Mouse (Mus musculus) neural tube, embryonic 15.5 days (tissue): ENCODE data around the gene Oas3. TPM values are rescaled to one million over a fixed set of nuclear protein-coding genes. Genes with fewer than 3 reads are reported as not detected.

ENCODE experiments used
- ATAC-seq: fragments of 200-750 bp; cut with Nextera tagmentation; 2 replicates; pipeline ENCODE4 v1.8.0; 2017; ENCODE audit warnings: mild to moderate bottlenecking, moderate TSS enrichment, moderate library complexity; ENCODE audit not compliant: low FRiP score
- H3K27ac ChIP-seq: fragments of 300-500 bp; sonication (generic); replicated peaks from 2 replicates; pipeline ENCODE4 v1.5.1; 2015; ENCODE audit warnings: mild to moderate bottlenecking, inconsistent platforms
- H3K27me3 ChIP-seq: fragments of 300-500 bp; sonication (generic); replicated peaks from 2 replicates; pipeline ENCODE4 v1.6.1; 2015; ENCODE audit warnings: inconsistent platforms
- H3K36me3 ChIP-seq: fragments of 300-500 bp; sonication (generic); 2 replicates; pipeline ENCODE4 v1.6.1; 2015; ENCODE audit warnings: inconsistent platforms
- H3K4me1 ChIP-seq: fragments of 300-500 bp; sonication (generic); 2 replicates; pipeline ENCODE4 v1.6.1; 2015; ENCODE audit warnings: inconsistent platforms
- H3K4me2 ChIP-seq: fragments of 300-500 bp; sonication (generic); 2 replicates; pipeline ENCODE4 v1.6.1; 2015; ENCODE audit warnings: inconsistent platforms, mild to moderate bottlenecking, moderate library complexity
- H3K4me3 ChIP-seq: fragments of 300-500 bp; sonication (generic); replicated peaks from 2 replicates; pipeline ENCODE4 v1.5.1; 2015; ENCODE audit warnings: mild to moderate bottlenecking, inconsistent platforms
- H3K9ac ChIP-seq: fragments of 300-500 bp; sonication (generic); replicated peaks from 2 replicates; pipeline ENCODE4 v1.6.1; 2015; ENCODE audit warnings: mild to moderate bottlenecking, inconsistent platforms
- H3K9me3 ChIP-seq: fragments of 300-500 bp; sonication (generic); replicated peaks from 2 replicates; pipeline ENCODE4 v1.6.1; 2016; ENCODE audit warnings: inconsistent platforms
- WGBS: fragments of 180-500 bp; shearing (Covaris S2); methylation state at CpG from one replicate; pipeline ENCODE4 v1.1.7; 2015; ENCODE audit warnings: mixed read lengths; 5-methylcytosine and 5-hydroxymethylcytosine counted together
- polyA plus RNA-seq: library from polyadenylated mRNA; unstranded; fragments of >200 nt; fragmentation: Nextera tagmentation; extraction: Ambion mirVana; gene quantifications from 2 replicates; pipeline ENCODE4 v1.2.1, GENCODE M21; 2015

Oas3 gene
- polyA plus RNA-seq, 1 experiment from 2014 or later: 0.60 TPM

DNA sequence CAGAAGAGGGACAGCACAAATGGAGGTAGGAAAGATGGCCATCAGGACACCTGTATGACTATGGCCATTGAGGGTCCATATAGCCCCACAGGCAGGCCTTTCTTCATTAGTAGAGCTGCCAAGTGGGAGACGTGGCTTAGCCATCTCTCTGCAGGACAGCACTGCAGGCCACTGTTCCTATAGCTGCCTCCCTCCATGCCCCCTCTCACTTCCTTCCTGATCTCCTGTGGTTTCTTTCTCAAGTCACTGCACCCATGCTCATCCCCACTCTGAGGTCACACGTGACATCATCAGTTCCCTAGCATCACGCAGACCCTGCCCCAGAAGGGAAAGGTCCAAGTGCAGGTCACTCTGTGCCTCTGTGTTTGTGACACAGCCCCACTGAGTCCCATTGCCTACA lies 9.6 kb upstream of the Oas3 start:
- no peaks in the 10 kb centered on the region for H3K9me3 ChIP-seq
- H3K9ac ChIP-seq: no peak overlapping the region
- H3K27me3 ChIP-seq: no peaks in the 10 kb centered on the region
- no peak for ATAC-seq
- H3K4me3 ChIP-seq: no peak overlapping the region
- no peaks in the 10 kb centered on the region for H3K36me3 ChIP-seq
- H3K4me2 ChIP-seq: no peak overlapping the region
- H3K4me1 ChIP-seq: no peaks in the 10 kb centered on the region
- WGBS: 73% methylated on average over 3 of the region's 3 CpGs
- H3K27ac ChIP-seq: no peak overlapping the region

GRCm38 (mm10) chr5:120782446-120782845 lies 5.0 kb upstream of the Oas3 start:
- H3K4me2 ChIP-seq: no peak overlapping the region
- H3K9me3 ChIP-seq: no peaks in the 10 kb centered on the region
- H3K36me3 ChIP-seq: no peaks in the 10 kb centered on the region
- H3K9ac ChIP-seq: no peak overlapping the region
- no peak overlapping the region for H3K4me3 ChIP-seq
- H3K27me3 ChIP-seq: no peaks in the 10 kb centered on the region
- no peak overlapping the region for H3K27ac ChIP-seq
- no peak for ATAC-seq
- 75% methylated on average over 2 of the region's 2 CpGs for WGBS
- no peaks in the 10 kb centered on the region for H3K4me1 ChIP-seq

DNA sequence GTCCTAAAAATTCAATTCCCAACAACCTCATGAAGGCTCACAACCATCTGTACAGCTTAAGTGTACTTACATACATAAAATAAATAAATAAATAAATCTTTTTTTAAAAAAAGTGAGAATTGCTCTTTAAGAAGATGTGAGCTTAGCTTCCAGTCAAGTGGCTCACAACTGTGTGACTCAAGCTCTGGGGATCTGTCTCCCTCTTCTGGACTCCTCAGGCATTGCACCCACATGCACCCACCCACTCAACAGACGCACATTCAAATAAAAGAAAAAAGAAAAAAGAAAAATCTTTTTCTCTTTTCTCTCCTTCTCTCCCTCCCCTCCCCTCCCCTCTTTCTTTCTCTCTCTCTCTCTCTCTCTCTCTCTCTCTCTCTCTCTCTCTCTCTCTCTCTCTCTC lies 4.2 kb upstream of the Oas3 start:
- Histone ChIP-seq H3K4me2 (no peak overlapping the region), H3K36me3 (no peaks in the 10 kb centered on the region), H3K4me3 (no peak overlapping the region), H3K4me1 (no peaks in the 10 kb centered on the region), H3K27me3 (no peaks in the 10 kb centered on the region), H3K27ac (no peak overlapping the region), H3K9ac (no peak overlapping the region), H3K9me3 (no peaks in the 10 kb centered on the region)
- ATAC-seq: no peak
- WGBS: 100% methylated on average over 1 of the region's 1 CpGs

- WGBS: 62% methylated on average over 3 of the region's 3 CpGs
- ATAC-seq: no peak
- no peaks in the 10 kb centered on the region for H3K36me3 ChIP-seq
These were observed 2.5 kb upstream of the Oas3 start for GRCm38 (mm10) chr5:120779922-120780321.

DNA sequence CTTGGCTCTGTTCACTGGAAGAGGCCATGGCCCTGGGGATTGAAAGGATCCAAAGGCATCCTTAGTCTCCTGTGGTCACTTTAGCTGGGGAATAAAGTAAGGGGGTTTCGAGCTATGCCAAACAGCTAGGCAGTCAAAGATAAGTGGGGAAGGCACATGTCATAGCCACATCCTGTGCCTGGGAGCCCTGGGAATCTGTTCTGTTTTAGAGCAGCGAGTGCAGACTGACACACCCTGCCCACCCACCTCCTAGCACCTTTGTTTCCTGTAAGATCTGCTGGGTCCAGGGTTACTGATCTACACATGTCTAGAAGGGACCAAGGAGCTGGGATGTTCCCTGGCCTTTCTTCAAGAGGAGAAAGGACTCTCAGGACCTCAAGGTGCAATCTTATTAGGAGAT lies 1.5 kb upstream of the Oas3 start:
- H3K27ac ChIP-seq: no peak overlapping the region
- ATAC-seq: no peak
- no peak overlapping the region for H3K4me2 ChIP-seq
- 94% methylated on average over 2 of the region's 2 CpGs for WGBS
- no peaks in the 10 kb centered on the region for H3K27me3 ChIP-seq
- H3K9me3 ChIP-seq: no peaks in the 10 kb centered on the region
- no peaks in the 10 kb centered on the region for H3K4me1 ChIP-seq
- H3K9ac ChIP-seq: no peak overlapping the region
- no peaks in the 10 kb centered on the region for H3K36me3 ChIP-seq
- no peak overlapping the region for H3K4me3 ChIP-seq

More at GRCm38 (mm10) chr5:120779922-120780321, 2.5 kb upstream of the Oas3 start:
- Histone ChIP-seq H3K4me1 (no peaks in the 10 kb centered on the region), H3K9ac (no peak overlapping the region), H3K4me2 (no peak overlapping the region), H3K27me3 (no peaks in the 10 kb centered on the region), H3K9me3 (no peaks in the 10 kb centered on the region), H3K4me3 (no peak overlapping the region), H3K27ac (no peak overlapping the region)

DNA sequence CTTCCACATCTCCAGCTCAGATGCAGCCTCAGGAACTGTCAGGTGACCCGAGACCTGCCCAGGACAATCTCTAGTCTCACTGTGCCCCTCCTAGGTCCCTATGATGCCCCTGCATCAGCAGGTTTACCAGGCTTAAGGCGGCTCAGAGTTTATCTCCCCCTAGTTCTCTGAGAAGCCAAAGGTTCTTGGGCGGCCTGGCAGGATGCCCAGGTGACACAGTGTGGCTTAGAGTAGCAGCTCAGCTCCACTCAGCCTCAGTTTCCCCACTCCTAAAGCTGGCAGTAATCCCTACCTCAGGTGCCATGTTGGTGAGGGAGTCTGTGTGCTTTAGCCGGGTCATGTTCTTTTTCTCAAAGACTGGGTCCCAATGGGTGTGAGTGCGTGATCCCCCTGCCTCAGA lies 660 bp downstream of the Oas3 start:
- H3K4me2 ChIP-seq: no peak overlapping the region
- no peaks in the 10 kb centered on the region for H3K9me3 ChIP-seq
- no peaks in the 10 kb centered on the region for H3K36me3 ChIP-seq
- no peak overlapping the region for H3K4me3 ChIP-seq
- H3K27ac ChIP-seq: no peak overlapping the region
- no peaks in the 10 kb centered on the region for H3K4me1 ChIP-seq
- no peak overlapping the region for H3K9ac ChIP-seq
- WGBS: 87% methylated on average over 5 of the region's 5 CpGs
- no peak for ATAC-seq
- H3K27me3 ChIP-seq: no peaks in the 10 kb centered on the region

DNA sequence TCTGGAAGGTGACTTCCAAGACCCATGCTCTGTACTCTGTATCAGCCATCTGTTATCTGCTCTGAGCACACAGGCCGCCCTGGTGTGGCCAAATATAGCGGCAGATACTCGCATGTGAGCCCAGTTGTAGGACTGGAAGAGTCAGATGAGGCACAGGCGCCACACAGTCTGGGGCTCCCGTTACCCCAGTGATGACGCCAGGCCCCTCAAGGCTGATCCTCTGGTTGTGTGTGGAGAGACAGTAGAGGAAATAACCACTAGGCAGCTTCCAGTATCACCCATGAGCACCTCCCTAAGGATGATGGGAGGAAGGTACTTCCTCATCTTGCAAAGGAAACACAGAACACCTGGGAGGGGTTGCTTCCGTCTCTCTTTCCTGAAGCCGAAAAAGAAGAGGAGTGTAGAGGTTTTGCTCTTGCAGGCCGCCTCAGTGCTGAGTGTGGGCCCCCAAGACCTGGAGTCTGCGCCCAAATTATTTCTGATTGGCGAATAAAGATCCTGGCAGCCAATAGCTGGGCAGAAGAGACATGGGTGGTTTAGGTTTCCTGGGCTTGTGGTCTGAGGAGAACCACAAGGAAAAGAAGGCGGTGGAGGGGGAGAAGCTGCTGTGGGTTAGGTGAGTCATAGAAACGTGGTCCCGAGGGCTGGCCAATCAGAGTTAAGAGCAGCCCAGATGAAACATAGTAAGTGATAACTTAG lies 2.0 kb downstream of the Oas3 start:
- ATAC-seq: no peak
- H3K36me3 ChIP-seq: no peaks in the 10 kb centered on the region
- H3K27me3 ChIP-seq: no peaks in the 10 kb centered on the region
- H3K4me3 ChIP-seq: no peak overlapping the region
- no peaks in the 10 kb centered on the region for H3K4me1 ChIP-seq
- no peak overlapping the region for H3K4me2 ChIP-seq
- no peak overlapping the region for H3K27ac ChIP-seq
- H3K9ac ChIP-seq: no peak overlapping the region
- 86% methylated on average over 14 of the region's 14 CpGs for WGBS
- no peaks in the 10 kb centered on the region for H3K9me3 ChIP-seq

- H3K27ac ChIP-seq: no peak overlapping the region
- no peaks in the 10 kb centered on the region for H3K27me3 ChIP-seq
- no peak overlapping the region for H3K4me3 ChIP-seq
- ATAC-seq: no peak
- 81% methylated on average over 3 of the region's 3 CpGs for WGBS
- no peaks in the 10 kb centered on the region for H3K4me1 ChIP-seq
- H3K9me3 ChIP-seq: no peaks in the 10 kb centered on the region
- no peak overlapping the region for H3K4me2 ChIP-seq
- no peak overlapping the region for H3K9ac ChIP-seq
- no peaks in the 10 kb centered on the region for H3K36me3 ChIP-seq
These were observed 8.1 kb downstream of the Oas3 start for GRCm38 (mm10) chr5:120769396-120769795.

- ATAC-seq: no peak
- H3K9ac ChIP-seq: no peak overlapping the region
These were observed 12.5 kb downstream of the Oas3 start for GRCm38 (mm10) chr5:120765010-120765409.

DNA sequence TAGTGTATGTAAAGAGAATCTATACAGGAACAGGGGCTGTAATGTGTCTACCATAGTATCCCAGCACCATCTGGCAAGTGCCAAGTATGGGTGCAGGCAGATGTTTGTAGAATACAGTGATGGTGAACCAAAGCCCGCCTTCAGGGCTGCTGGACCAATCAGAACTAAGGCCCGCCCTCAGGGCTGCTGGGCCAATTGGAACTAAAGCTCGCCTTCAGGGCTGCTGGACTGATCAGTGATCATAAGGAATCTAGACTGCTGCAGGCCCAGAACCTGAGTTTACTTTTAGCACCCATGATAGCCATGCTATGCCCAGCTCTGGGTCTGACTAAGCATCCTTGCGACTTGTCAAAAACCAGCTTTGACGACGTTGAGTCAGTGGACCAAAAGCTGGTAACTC lies 15.6 kb downstream of the Oas3 start:
- no peaks in the 10 kb centered on the region for H3K4me1 ChIP-seq
- H3K4me2 ChIP-seq: peak overlapping the region; percentile 11
- H3K9me3 ChIP-seq: no peaks in the 10 kb centered on the region
- H3K36me3 ChIP-seq: no peaks in the 10 kb centered on the region
- no peak overlapping the region for H3K4me3 ChIP-seq
- no peak overlapping the region for H3K9ac ChIP-seq
- no peak overlapping the region for H3K27ac ChIP-seq
- WGBS: 24% methylated on average over 6 of the region's 6 CpGs
- ATAC-seq: no peak
- H3K27me3 ChIP-seq: no peaks in the 10 kb centered on the region

More at GRCm38 (mm10) chr5:120765010-120765409, 12.5 kb downstream of the Oas3 start:
- no peaks in the 10 kb centered on the region for H3K36me3 ChIP-seq
- H3K4me1 ChIP-seq: no peaks in the 10 kb centered on the region
- H3K4me3 ChIP-seq: no peak overlapping the region
- H3K27me3 ChIP-seq: no peaks in the 10 kb centered on the region
- 68% methylated on average over 8 of the region's 8 CpGs for WGBS
- H3K4me2 ChIP-seq: no peak overlapping the region
- no peak overlapping the region for H3K27ac ChIP-seq
- no peaks in the 10 kb centered on the region for H3K9me3 ChIP-seq

GRCm38 (mm10) chr5:120754215-120754614 lies 23.2 kb downstream of the Oas3 start:
- H3K9me3 ChIP-seq: no peaks in the 10 kb centered on the region
- H3K27ac ChIP-seq: no peak overlapping the region
- no peak for ATAC-seq
- no peaks in the 10 kb centered on the region for H3K27me3 ChIP-seq
- no peak overlapping the region for H3K4me3 ChIP-seq
- no peak overlapping the region for H3K4me2 ChIP-seq
- H3K4me1 ChIP-seq: no peaks in the 10 kb centered on the region
- no peak overlapping the region for H3K9ac ChIP-seq
- WGBS: 86% methylated on average over 4 of the region's 4 CpGs
- H3K36me3 ChIP-seq: no peaks in the 10 kb centered on the region

GRCm38 (mm10) chr5:120752786-120753185 lies 24.7 kb downstream of the Oas3 start:
- Histone ChIP-seq H3K27me3 (no peaks in the 10 kb centered on the region), H3K9ac (no peak overlapping the region), H3K4me2 (no peak overlapping the region), H3K36me3 (no peaks in the 10 kb centered on the region), H3K4me1 (no peaks in the 10 kb centered on the region), H3K9me3 (no peaks in the 10 kb centered on the region), H3K4me3 (no peak overlapping the region), H3K27ac (no peak overlapping the region)
- 85% methylated on average over 3 of the region's 3 CpGs for WGBS
- no peak for ATAC-seq
